Mouse (Mus musculus) frontal cortex, postnatal 36 days (tissue): ENCODE data around the gene Nek2.

Experiments
- DNase-seq, 2 experiments: peaks; one replicate each; pipeline ENCODE4 v3.0.0; 2022; ENCODE audit warnings: low spot score in 2 of 2

Gene Nek2

DNA sequence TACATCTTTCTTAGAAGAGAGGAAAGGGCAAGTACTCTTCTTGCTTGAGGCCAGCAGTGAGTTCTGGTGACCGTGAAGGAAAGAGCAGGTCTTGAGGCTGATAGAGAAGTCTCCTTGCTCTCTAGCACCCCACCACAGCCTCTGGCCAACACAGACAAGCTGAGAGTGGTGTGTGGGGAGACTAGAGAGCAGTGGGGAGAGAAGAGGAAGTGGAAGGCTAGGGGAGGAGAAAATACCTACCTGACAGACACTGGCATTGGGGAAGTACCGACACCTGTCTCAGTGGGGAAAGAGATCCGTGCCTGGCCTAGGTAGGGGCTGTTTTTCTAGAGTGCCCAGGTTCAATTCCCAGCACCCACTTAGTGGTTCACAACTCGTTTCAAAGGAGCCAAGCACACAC, 7.0 kb upstream of the Nek2 start:
- no peak for DNase-seq

DNA sequence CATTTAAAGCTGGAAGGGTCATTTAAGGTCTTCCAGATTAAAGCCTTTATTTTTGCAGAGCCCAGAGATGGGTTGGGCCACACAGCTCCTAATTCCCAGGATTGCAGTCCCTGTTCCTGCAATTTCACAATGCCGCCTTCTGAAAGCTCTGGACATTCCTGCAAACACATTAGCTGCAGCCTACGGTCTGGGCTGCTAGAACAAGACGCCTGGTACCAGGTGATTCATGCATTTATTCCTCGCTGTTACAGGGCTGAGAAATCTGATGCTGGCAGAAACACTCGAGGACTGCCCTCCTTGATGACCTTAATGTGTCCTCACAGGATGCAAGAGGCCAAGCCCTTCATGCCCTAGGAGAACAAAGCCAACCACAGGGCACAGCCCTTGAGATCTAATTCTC, 6.3 kb upstream of the Nek2 start:
- no peak for DNase-seq

DNA sequence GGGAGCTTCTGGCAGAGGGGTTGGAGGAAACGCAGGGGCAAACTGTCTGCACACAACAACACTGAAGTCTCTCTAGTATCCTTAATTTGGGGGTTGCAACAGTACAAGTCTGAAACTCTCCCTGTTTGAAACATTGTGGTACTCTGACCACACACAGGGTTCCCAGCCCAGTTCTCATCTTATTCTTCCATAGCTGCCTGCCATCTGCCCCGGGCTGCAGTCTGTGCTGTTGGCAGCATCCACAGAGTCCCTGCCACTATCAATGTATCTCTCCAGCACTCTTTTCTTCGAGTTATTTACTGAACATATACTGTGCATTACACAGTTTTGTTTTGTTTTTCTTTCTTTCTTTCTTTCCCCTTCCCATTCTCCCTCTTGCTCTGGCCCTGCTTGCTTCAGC, 4.6 kb upstream of the Nek2 start:
- DNase-seq = no peak

GRCm38 (mm10) chr1:191817418-191818144, 3.7 kb upstream of the Nek2 start:
- DNase-seq = peak; percentile 87 to 91

- no peak for DNase-seq
Observed at GRCm38 (mm10) chr1:191818145-191818631, 3.1 kb upstream of the Nek2 start.

DNA sequence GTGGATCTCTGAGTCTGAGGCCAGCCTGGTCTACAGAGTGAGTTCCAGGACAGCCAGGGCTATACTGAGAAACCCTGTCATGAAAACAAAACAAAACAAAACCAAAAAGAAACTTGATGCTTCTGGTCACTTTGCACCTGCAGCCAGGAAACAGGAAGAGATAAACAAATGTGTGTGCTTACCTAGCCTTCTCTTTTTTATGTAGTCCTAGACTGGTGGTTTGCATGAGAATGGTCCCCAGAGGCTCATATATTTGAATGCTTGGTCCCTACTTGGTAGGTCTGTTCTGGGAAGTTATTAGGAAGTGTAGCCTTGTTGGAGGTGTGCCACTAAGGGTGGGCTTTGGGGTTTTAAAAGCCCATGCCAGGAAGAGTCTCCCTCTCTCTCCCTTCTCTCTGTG, 2.2 kb upstream of the Nek2 start:
- DNase-seq = no peak

GRCm38 (mm10) chr1:191820951-191821325, 306 bp upstream of the Nek2 start:
- no peak for DNase-seq

GRCm38 (mm10) chr1:191829124-191829523, 7.9 kb downstream of the Nek2 start:
- DNase-seq = peak in 1 of 2 experiments; percentile 16

- DNase-seq = no peak
Observed at GRCm38 (mm10) chr1:191833396-191833795, 12.2 kb downstream of the Nek2 start.

DNA sequence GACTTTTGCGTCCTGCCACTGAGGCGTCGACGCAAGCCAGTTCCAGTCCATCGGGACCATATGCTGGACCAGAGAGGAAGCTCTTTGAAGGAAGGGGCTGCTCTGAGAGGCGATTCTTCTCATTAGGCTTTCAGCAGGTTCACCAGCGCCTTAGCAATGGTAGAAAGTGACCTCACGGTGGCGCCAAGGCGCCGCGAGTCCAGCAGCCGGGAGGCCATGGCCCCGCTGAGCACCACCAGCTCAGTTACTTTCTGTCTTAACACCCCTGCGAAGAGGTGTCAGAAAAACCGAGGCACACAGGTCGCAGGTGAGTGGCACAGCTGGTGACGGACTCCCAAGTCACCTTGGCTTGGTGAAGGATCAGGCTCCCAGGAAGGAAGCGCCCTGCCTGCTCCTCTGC, 13.6 kb downstream of the Nek2 start:
- DNase-seq = peak; percentile 55 to 73

DNA sequence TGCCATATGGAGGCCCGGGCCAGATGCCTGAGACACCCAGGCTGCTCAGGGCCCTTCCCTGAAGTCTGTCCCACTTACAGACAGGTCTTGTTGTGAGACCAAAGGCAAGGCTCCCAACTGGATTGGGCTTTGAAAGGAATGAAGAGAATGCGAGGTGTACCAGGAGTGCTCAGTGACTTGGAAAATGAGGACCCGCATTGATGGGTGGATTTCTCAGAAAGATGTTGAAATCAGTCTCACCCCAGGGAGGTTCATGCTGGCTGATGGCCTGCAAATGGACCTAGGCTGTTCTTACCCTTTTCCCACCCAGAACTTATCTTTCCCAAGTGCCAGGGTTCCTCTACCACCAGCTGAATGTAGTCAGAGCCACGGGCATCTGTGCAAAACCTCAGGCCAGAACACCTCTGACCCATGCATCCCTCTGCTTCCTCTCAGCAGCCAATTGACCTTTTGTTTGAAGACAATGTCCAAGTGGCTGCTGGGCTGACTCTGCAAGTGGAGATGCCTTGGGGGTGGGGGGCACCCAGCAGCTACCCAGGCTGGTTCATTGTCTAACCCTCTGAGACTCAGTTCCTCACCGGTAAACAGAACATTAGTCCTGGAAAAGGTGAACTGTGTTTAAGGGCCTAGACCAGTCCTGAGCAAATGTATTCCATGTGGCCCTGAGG, 15.2 kb downstream of the Nek2 start:
- no peak for DNase-seq

GRCm38 (mm10) chr1:191837691-191838090, 16.4 kb downstream of the Nek2 start:
- DNase-seq = no peak

- no peak for DNase-seq
Observed at GRCm38 (mm10) chr1:191838994-191839741, 17.9 kb downstream of the Nek2 start.

DNA sequence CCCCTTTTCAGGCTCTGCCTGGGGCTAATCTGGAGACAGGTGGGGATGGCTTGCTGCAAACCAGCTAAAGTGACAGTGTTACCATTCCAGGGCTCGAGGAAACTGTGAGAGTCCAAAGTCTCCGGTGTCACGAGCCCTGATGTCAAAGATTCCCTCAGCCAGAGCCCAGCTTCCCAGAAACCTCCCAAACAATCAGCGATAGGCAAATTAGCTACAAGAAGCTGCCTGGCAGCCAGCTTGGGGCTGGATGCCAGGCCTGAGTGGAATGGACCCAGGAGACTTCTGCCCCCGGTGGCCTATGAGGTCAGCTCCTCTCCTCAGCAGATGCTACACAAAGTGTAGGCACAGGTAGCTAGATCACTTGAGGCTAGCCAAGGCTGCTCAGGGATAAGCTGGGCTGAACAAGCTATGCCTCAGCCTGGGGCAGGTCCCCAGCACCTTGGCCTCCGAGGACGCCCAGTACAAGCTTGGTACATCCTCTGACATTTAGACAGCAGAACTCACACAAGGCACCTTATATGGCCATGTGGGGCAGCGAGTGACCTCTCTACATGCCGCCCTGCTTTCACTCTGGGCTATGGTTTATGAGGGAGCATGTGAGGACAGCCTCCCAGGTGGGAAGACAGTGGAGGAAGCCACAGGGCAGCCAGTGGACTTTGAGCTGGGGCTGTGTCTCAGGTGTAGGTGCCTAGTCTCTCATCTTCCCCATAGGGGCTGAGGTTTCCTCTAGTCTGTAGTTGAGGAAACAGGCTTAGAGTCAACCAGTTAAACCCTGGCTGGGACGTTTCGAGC, 19.7 kb downstream of the Nek2 start:
- DNase-seq = no peak

DNA sequence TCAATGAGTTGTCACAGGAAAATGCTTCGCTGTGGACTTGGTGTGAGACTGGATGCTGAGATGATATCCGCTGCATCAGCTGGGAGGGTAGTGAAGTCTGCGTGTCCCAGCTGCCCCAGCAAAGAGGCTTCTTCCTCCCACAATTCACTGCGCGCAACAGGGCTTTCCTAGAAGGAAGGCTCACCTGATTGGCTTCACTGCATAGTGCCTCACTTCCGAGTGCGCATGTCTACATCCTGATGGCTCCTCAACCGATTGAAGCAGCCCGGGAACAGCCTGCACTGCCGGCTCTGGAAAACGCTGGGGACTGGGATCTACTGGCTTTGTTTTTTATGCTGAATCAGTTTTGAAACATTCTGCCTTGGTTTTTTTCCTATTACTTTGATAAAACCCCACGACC, 21.0 kb downstream of the Nek2 start:
- no peak for DNase-seq

- DNase-seq = no peak
Observed at GRCm38 (mm10) chr1:191846667-191847066, 25.4 kb downstream of the Nek2 start.

- DNase-seq = no peak
Observed at GRCm38 (mm10) chr1:191849501-191849900, 28.3 kb downstream of the Nek2 start.

DNA sequence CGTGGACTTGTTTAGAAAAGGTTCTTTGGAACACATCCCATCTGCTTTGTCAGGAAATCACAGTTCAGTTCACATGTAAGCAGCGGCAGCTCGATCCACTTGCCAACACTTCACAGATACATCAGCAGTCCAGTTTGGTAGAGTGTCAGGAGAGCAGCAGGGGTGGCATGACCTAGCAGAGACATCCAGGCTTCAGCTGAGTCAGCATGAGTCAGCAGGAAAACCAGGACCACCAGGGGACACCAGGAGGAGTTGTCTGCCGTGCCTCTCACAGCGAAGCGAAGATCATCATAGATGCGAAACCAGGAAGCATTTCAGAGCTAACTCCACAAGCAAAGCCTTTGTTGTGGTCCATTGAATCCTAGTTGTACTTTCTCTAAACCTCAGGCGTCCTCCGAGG, 32.2 kb downstream of the Nek2 start:
- DNase-seq = no peak

GRCm38 (mm10) chr1:191854716-191855115, 33.5 kb downstream of the Nek2 start:
- no peak for DNase-seq

DNA sequence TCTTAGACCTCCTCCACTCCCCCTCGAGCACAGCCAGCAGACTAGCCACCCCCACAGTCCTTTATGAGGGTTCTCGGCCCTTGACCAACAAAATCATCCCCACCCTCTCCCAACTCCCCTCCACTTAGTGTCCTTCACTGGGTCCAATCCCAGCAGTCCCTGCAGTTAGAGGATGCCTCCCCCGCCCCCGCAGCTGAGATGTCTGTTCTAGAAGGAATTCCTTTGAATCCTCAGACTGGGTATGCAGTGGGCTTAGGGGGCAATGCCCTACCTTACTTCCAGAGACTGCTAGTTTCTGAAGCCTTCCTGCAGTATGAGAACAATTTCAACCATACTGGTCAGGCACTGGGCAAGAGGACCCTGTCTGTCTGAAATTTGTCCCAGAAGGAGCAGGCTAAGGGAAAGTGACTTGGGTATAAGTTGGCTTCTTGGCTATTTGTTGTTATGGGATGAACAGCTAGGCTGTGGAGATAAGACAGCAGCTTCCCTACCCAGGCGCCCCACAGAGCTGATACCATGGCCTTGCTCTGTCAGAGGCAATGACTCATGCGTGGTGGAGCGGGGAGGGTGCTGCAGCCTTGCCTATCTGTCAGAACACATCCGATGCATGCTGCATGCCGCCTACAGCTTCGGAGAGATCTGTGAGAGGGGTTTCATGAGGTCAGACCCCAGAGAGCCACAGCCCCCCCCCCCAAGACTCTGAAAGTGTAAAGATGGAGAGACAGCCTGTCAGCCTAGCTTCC, 34.1 kb downstream of the Nek2 start:
- DNase-seq = peak; percentile 29 to 36
